Comparison of ENCODE assay signal across 20 mouse cellular contexts in genomic region chr6:134520821-134521220, GRCm38 (mm10). TPM values are rescaled to one million over a fixed set of nuclear protein-coding genes. Genes with fewer than 3 reads are reported as not detected.
DNase-seq lines count a peak whose midpoint lies in the region; ATAC-seq and TF ChIP-seq lines count a peak whose summit lies in the region.
"Had no signal": no experiment of that assay in that cellular context is flagged by ENCODE, and none has a peak within 500 bp of the region (broad histone marks: within the 10 kb centered on the region; RNA-seq: fewer than 3 reads in every experiment).

No protein-coding gene starts in this region.

- in situ Hi-C loops in Patski (cut with MboI; ENCODE audit: low pct_unique_long_range_greater_than_20kb), result no loop called here

- H3K4me3 ChIP-seq in hindbrain, embryonic 14.5 days (replicated peaks; ENCODE audit: low read length), result no peak overlapping the region
- no peak overlapping the region for H3K4me3 ChIP-seq in hindbrain, embryonic 16.5 days (ENCODE audit: low read length)
- H3K4me3 ChIP-seq in liver, embryonic 13.5 days (replicated peaks), result no peak overlapping the region
- no peak overlapping the region for H3K4me3 ChIP-seq in liver, postnatal 0 days (ENCODE audit: low read depth, low read length)
- H3K4me3 ChIP-seq in layer of hippocampus, adult 2 months, result no peak overlapping the region
- H3K4me3 ChIP-seq in midbrain, embryonic 14.5 days (replicated peaks; ENCODE audit: low read depth, low read length), result no peak overlapping the region
- H3K4me3 ChIP-seq: forebrain, embryonic 13.5 days; hindbrain, embryonic 10.5 days; midbrain, embryonic 15.5 days had no signal

- no peak for ATAC-seq in hindbrain, embryonic 14.5 days (ENCODE audit: low FRiP score)
- no peak for ATAC-seq in hindbrain, embryonic 16.5 days
- no peak for ATAC-seq in liver, embryonic 13.5 days (ENCODE audit: low read depth)
- ATAC-seq in liver, postnatal 0 days, result no peak
- ATAC-seq in Patski, result peak; percentile 87
- ATAC-seq in midbrain, embryonic 14.5 days (ENCODE audit: low FRiP score, low TSS enrichment), result no peak
- ATAC-seq: forebrain, embryonic 13.5 days; intestine, postnatal 0 days; lung, postnatal 0 days; midbrain, embryonic 15.5 days had no signal

- no peak overlapping the region for H3K9ac ChIP-seq in hindbrain, embryonic 14.5 days
- no peak overlapping the region for H3K9ac ChIP-seq in hindbrain, embryonic 16.5 days (ENCODE audit: low read depth, low read length)
- H3K9ac ChIP-seq in liver, embryonic 13.5 days, result no peak overlapping the region
- no peak overlapping the region for H3K9ac ChIP-seq in liver, postnatal 0 days (replicated peaks)
- H3K9ac ChIP-seq in midbrain, embryonic 14.5 days (replicated peaks; ENCODE audit: low read length), result no peak overlapping the region
- H3K9ac ChIP-seq: forebrain, embryonic 13.5 days; midbrain, embryonic 15.5 days had no signal

- H3K36me3 ChIP-seq in hindbrain, embryonic 14.5 days (replicated peaks; ENCODE audit: control insufficient read depth, insufficient read depth), result no peaks in the 10 kb centered on the region; the same call in 1 of the 2 replicates
- no peaks in the 10 kb centered on the region for H3K36me3 ChIP-seq in hindbrain, embryonic 16.5 days (ENCODE audit: control insufficient read depth, insufficient read depth, low read length)
- H3K36me3 ChIP-seq in liver, embryonic 13.5 days, result peaks cover 6% of the 10 kb centered on the region; the same call in 1 of the 2 replicates
- peaks cover 2% of the 10 kb centered on the region; the same call in 1 of the 2 replicates for H3K36me3 ChIP-seq in liver, postnatal 0 days (replicated peaks; ENCODE audit: insufficient read depth, low read length)
- no peaks in the 10 kb centered on the region for H3K36me3 ChIP-seq in midbrain, embryonic 14.5 days (ENCODE audit: control insufficient read depth, insufficient read depth, low read length)
- H3K36me3 ChIP-seq: midbrain, embryonic 15.5 days had no signal

- TF ChIP-seq CTCF in liver, postnatal 0 days (IDR thresholded peaks at IDR 0.05; ENCODE audit: low read depth), result no peak
- TF ChIP-seq CTCF in Patski (IDR thresholded peaks at IDR 0.05), result no peak
- TF ChIP-seq CTCF in layer of hippocampus, adult 2 months (conservative IDR thresholded peaks at IDR 0.05), result no peak

- H3K27me3 ChIP-seq in hindbrain, embryonic 14.5 days (ENCODE audit: control insufficient read depth, insufficient read depth, low read length), result no peaks in the 10 kb centered on the region
- no peaks in the 10 kb centered on the region for H3K27me3 ChIP-seq in hindbrain, embryonic 16.5 days (replicated peaks; ENCODE audit: control insufficient read depth, insufficient read depth, low read length)
- H3K27me3 ChIP-seq in liver, embryonic 13.5 days, result no peaks in the 10 kb centered on the region
- H3K27me3 ChIP-seq in liver, postnatal 0 days (ENCODE audit: insufficient read depth, low read length), result no peaks in the 10 kb centered on the region
- no peaks in the 10 kb centered on the region for H3K27me3 ChIP-seq in Patski
- H3K27me3 ChIP-seq in midbrain, embryonic 14.5 days (ENCODE audit: control insufficient read depth, insufficient read depth, low read length), result no peaks in the 10 kb centered on the region
- H3K27me3 ChIP-seq: forebrain, embryonic 13.5 days; midbrain, embryonic 15.5 days had no signal

- 73% methylated on average over 3 of the region's 3 CpGs for WGBS in hindbrain, embryonic 14.5 days
- 71% methylated on average over 3 of the region's 3 CpGs for WGBS in hindbrain, embryonic 16.5 days
- WGBS in liver, embryonic 13.5 days (ENCODE audit: insufficient replicate concordance), result 60% methylated on average over 3 of the region's 3 CpGs
- 45% methylated on average over 3 of the region's 3 CpGs for WGBS in liver, postnatal 0 days (ENCODE audit: insufficient replicate concordance)
- 69% methylated on average over 3 of the region's 3 CpGs for WGBS in midbrain, embryonic 14.5 days

- POLR2A ChIA-PET in Patski (lab: Charles Lee), result no interaction called here

- no peak overlapping the region for H3K4me2 ChIP-seq in hindbrain, embryonic 14.5 days (replicated peaks)
- H3K4me2 ChIP-seq in hindbrain, embryonic 16.5 days (ENCODE audit: low read length), result no peak overlapping the region
- no peak overlapping the region for H3K4me2 ChIP-seq in liver, embryonic 13.5 days
- H3K4me2 ChIP-seq in liver, postnatal 0 days (ENCODE audit: low read depth, low read length), result no peak overlapping the region
- H3K4me2 ChIP-seq in midbrain, embryonic 14.5 days (ENCODE audit: low read length), result no peak overlapping the region
- H3K4me2 ChIP-seq: forebrain, embryonic 13.5 days; midbrain, embryonic 15.5 days had no signal

- peaks cover 15% of the 10 kb centered on the region; the same call in 1 of the 2 replicates for H3K4me1 ChIP-seq in hindbrain, embryonic 14.5 days (replicated peaks; ENCODE audit: control insufficient read depth, insufficient read depth, low read length)
- peaks cover 5% of the 10 kb centered on the region for H3K4me1 ChIP-seq in hindbrain, embryonic 16.5 days (ENCODE audit: control insufficient read depth, insufficient read depth, low read depth, low read length)
- peaks cover 46% of the 10 kb centered on the region for H3K4me1 ChIP-seq in liver, embryonic 13.5 days (replicated peaks)
- peaks cover 11% of the 10 kb centered on the region for H3K4me1 ChIP-seq in liver, postnatal 0 days (ENCODE audit: insufficient read depth)
- 0 out of 2 replicates have a peak, but pooled peaks cover 2% of the 10 kb centered on the region for H3K4me1 ChIP-seq in midbrain, embryonic 14.5 days (ENCODE audit: control insufficient read depth, insufficient read depth, low read length)

- H3K27ac ChIP-seq in hindbrain, embryonic 14.5 days, result 0 out of 2 replicates have a peak overlapping the region, but pooled peaks have one; percentile 21
- no peak overlapping the region for H3K27ac ChIP-seq in hindbrain, embryonic 16.5 days (ENCODE audit: low read depth, low read length)
- H3K27ac ChIP-seq in liver, embryonic 13.5 days, result peak overlapping the region; percentile 21; the same call in 1 of the 2 replicates
- H3K27ac ChIP-seq in liver, postnatal 0 days (ENCODE audit: low read depth), result no peak overlapping the region
- H3K27ac ChIP-seq in layer of hippocampus, adult 2 months, result no peak overlapping the region
- H3K27ac ChIP-seq in midbrain, embryonic 14.5 days (replicated peaks; ENCODE audit: low read depth, low read length), result no peak overlapping the region
- H3K27ac ChIP-seq: forebrain, embryonic 13.5 days; hindbrain, embryonic 10.5 days; macrophage; midbrain, embryonic 15.5 days had no signal

- H3K9me3 ChIP-seq in hindbrain, embryonic 14.5 days (ENCODE audit: control insufficient read depth, low read length), result no peaks in the 10 kb centered on the region
- H3K9me3 ChIP-seq in hindbrain, embryonic 16.5 days (ENCODE audit: control insufficient read depth, low read length), result no peaks in the 10 kb centered on the region
- H3K9me3 ChIP-seq in liver, embryonic 13.5 days (replicated peaks), result no peaks in the 10 kb centered on the region
- H3K9me3 ChIP-seq in liver, postnatal 0 days (ENCODE audit: low read length), result no peaks in the 10 kb centered on the region
- no peaks in the 10 kb centered on the region for H3K9me3 ChIP-seq in midbrain, embryonic 14.5 days (ENCODE audit: control insufficient read depth, low read length)
- H3K9me3 ChIP-seq: forebrain, embryonic 13.5 days; hindbrain, embryonic 10.5 days; midbrain, embryonic 15.5 days had no signal

- CTCF ChIA-PET in Patski (lab: Charles Lee), result interaction anchor here (1.2 to 1.4 kb wide), 2 partner anchors 11 to 44 kb away, joined by 3 read pairs; no protein-coding TSS in a partner anchor

- no peak for TF ChIP-seq EP300 in liver, postnatal 0 days (IDR thresholded peaks at IDR 0.05; ENCODE audit: low read depth)

- DNase-seq in hindbrain, embryonic 14.5 days (ENCODE audit: low spot score), result no peak
- DNase-seq in liver, embryonic 13.5 days, result no peak
- no peak for DNase-seq in liver, postnatal 0 days
- peak; percentile 50 for DNase-seq in Patski (ENCODE audit: low read depth, low spot score)
- no peak for DNase-seq in layer of hippocampus, adult 2 months (ENCODE audit: low spot score in 2 of 2)
- no peak for DNase-seq in midbrain, embryonic 14.5 days
- DNase-seq: adrenal gland, postnatal 10 days; B cell, adult 2 months; cerebellum, adult 9-10 months; cerebellum, postnatal 36 days; gastrocnemius, postnatal 14 days; heart, postnatal 14 days; lung, adult 18-20 months had no signal

RNA-seq across cellular contexts. Expression of gene Lrp6, which starts 45.9 kb away (rescaled TPM):
- polyA plus RNA-seq in hindbrain, embryonic 14.5 days (2014; fragmentation: Nextera tagmentation; extraction: Ambion mirVana), result 21.5 and 22.3 TPM in 2 replicates
- 12.6 and 15.4 TPM in 2 replicates for polyA plus RNA-seq in hindbrain, embryonic 16.5 days (2015; fragmentation: Nextera tagmentation; extraction: Ambion mirVana)
- 6.8 and 8.7 TPM in 2 replicates for polyA plus RNA-seq in liver, embryonic 13.5 days (2015; fragmentation: Nextera tagmentation; extraction: Ambion mirVana)
- polyA plus RNA-seq in liver, postnatal 0 days (2015; fragmentation: Nextera tagmentation; extraction: Ambion mirVana), result 10.1 and 10.7 TPM in 2 replicates
- 36.2 TPM for polyA plus RNA-seq in Patski (2021)
- 10 to 100 TPM; 49.2 to 54.5 TPM for total RNA-seq in layer of hippocampus, adult 2 months (2021)
- 23.0 and 26.8 TPM in 2 replicates for polyA plus RNA-seq in midbrain, embryonic 14.5 days (2014; fragmentation: Nextera tagmentation; extraction: Ambion mirVana)

Comparison
In these comparisons a context has a peak if more than half of its experiments do, and no peak if none do; other contexts are left out.
1. H3K27ac ChIP-seq: peak in hindbrain, embryonic 14.5 days (single experiment) and liver, embryonic 13.5 days (single experiment); none in hindbrain, embryonic 16.5 days (single experiment), liver, postnatal 0 days (single experiment), layer of hippocampus, adult 2 months (single experiment) and midbrain, embryonic 14.5 days (single experiment).